Comparison of ENCODE assay signal across 24 mouse cellular contexts in the genomic region with DNA sequence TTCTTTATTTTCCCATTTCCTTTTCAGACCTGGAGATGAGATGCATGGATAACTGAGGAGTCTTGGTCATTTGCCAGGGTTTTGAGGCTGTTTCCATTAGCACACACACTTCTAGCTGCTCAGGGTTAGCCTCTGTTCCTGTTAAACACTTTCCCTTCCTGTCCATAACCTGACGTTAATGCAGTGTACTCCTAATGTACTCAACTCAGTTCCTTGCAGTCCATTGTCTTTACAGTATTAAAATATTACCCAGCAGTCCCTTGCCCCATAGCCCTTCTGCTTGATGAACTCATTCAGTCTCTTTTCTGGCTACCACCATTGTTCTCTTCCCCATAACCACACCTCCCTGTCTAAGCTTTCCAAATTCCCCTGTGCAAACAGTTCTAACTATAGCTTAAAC.
DNase-seq lines count a peak whose midpoint lies in the region; ATAC-seq lines count a peak whose summit lies in the region.
"Had no signal": no experiment of that assay in that cellular context is flagged by ENCODE, and none has a peak within 500 bp of the region (broad histone marks: within the 10 kb centered on the region; RNA-seq: fewer than 3 reads in every experiment).

No protein-coding gene starts in this region.

- no peaks in the 10 kb centered on the region for H3K9me3 ChIP-seq in embryonic facial prominence, embryonic 14.5 days (ENCODE audit: control insufficient read depth, low read length)
- H3K9me3 ChIP-seq in embryonic facial prominence, embryonic 10.5 days: no peaks in the 10 kb centered on the region
- H3K9me3 ChIP-seq in intestine, embryonic 16.5 days (ENCODE audit: control insufficient read depth, low read length): no peaks in the 10 kb centered on the region
- no peaks in the 10 kb centered on the region for H3K9me3 ChIP-seq in intestine, embryonic 15.5 days
- no peaks in the 10 kb centered on the region for H3K9me3 ChIP-seq in lung, embryonic 16.5 days (ENCODE audit: control insufficient read depth, low read length)
- H3K9me3 ChIP-seq: embryonic facial prominence, embryonic 12.5 days; forebrain, embryonic 15.5 days; G1E; heart, embryonic 10.5 days; heart, embryonic 15.5 days; hindbrain, embryonic 10.5 days had no signal

- H3K9ac ChIP-seq in embryonic facial prominence, embryonic 14.5 days (ENCODE audit: low read depth, low read length): no peak overlapping the region
- no peak overlapping the region for H3K9ac ChIP-seq in intestine, embryonic 16.5 days (ENCODE audit: low read depth, low read length)
- H3K9ac ChIP-seq in intestine, embryonic 15.5 days: no peak overlapping the region
- H3K9ac ChIP-seq in lung, embryonic 16.5 days (ENCODE audit: low read length): no peak overlapping the region
- H3K9ac ChIP-seq: embryonic facial prominence, embryonic 12.5 days; forebrain, embryonic 15.5 days; heart, embryonic 15.5 days; hindbrain, embryonic 14.5 days had no signal

- no peaks in the 10 kb centered on the region for H3K27me3 ChIP-seq in embryonic facial prominence, embryonic 14.5 days (replicated peaks; ENCODE audit: control insufficient read depth, insufficient read depth, low read length)
- no peaks in the 10 kb centered on the region for H3K27me3 ChIP-seq in embryonic facial prominence, embryonic 10.5 days (replicated peaks; ENCODE audit: low read depth, poor library complexity, severe bottlenecking)
- H3K27me3 ChIP-seq in intestine, embryonic 16.5 days (replicated peaks; ENCODE audit: control insufficient read depth, insufficient read depth, low read length): no peaks in the 10 kb centered on the region
- H3K27me3 ChIP-seq in intestine, embryonic 15.5 days (replicated peaks): no peaks in the 10 kb centered on the region
- H3K27me3 ChIP-seq in lung, embryonic 16.5 days (ENCODE audit: control insufficient read depth, insufficient read depth, low read depth, low read length): no peaks in the 10 kb centered on the region
- H3K27me3 ChIP-seq: embryonic facial prominence, embryonic 12.5 days; forebrain, embryonic 15.5 days; heart, embryonic 15.5 days had no signal

- H3K4me2 ChIP-seq in embryonic facial prominence, embryonic 14.5 days (ENCODE audit: low read depth, low read length): no peak overlapping the region
- H3K4me2 ChIP-seq in intestine, embryonic 16.5 days (ENCODE audit: low read depth, low read length): no peak overlapping the region
- H3K4me2 ChIP-seq in intestine, embryonic 15.5 days (replicated peaks): no peak overlapping the region
- H3K4me2 ChIP-seq in lung, embryonic 16.5 days (ENCODE audit: low read depth, low read length): no peak overlapping the region
- H3K4me2 ChIP-seq: embryonic facial prominence, embryonic 12.5 days; forebrain, embryonic 15.5 days; heart, embryonic 15.5 days; hindbrain, embryonic 14.5 days had no signal

- ATAC-seq in embryonic facial prominence, embryonic 14.5 days (ENCODE audit: low read depth): peak; percentile 50; the same call in 1 of the 2 replicates
- 0 out of 2 replicates have a peak, but pooled peaks have one; percentile 18 for ATAC-seq in intestine, embryonic 16.5 days
- no peak for ATAC-seq in intestine, embryonic 15.5 days
- ATAC-seq in lung, embryonic 16.5 days (ENCODE audit: low read depth): peak; percentile 65; the same call in 1 of the 2 replicates
- ATAC-seq: CD4-positive, CD25-positive, alpha-beta regulatory T cell, adult 4 months; forebrain, embryonic 15.5 days had no signal

- H3K27ac ChIP-seq in embryonic facial prominence, embryonic 14.5 days (replicated peaks; ENCODE audit: low read depth, low read length): no peak overlapping the region; the same call in 1 of the 2 replicates
- H3K27ac ChIP-seq in embryonic facial prominence, embryonic 10.5 days (replicated peaks): no peak overlapping the region
- H3K27ac ChIP-seq in intestine, embryonic 16.5 days (ENCODE audit: low read length): no peak overlapping the region
- H3K27ac ChIP-seq in intestine, embryonic 15.5 days: no peak overlapping the region
- no peak overlapping the region for H3K27ac ChIP-seq in lung, embryonic 16.5 days (ENCODE audit: low read length)
- H3K27ac ChIP-seq: embryonic facial prominence, embryonic 12.5 days; forebrain, embryonic 15.5 days; heart, embryonic 10.5 days; heart, embryonic 15.5 days; hindbrain, embryonic 10.5 days; hindbrain, embryonic 14.5 days had no signal

- peak; percentile 67 for DNase-seq in embryonic facial prominence, embryonic 14.5 days (ENCODE audit: low spot score)
- no peak for DNase-seq in embryonic facial prominence, embryonic 10.5 days (ENCODE audit: low spot score)
- no peak for DNase-seq in lung, postnatal 25 days (ENCODE audit: low spot score)
- DNase-seq in ovary, postnatal 14 days (ENCODE audit: low spot score): no peak
- DNase-seq: adrenal gland, adult 8-10 months; adrenal gland, postnatal 36 days; B cell, adult 2 months; cerebellum, adult 11 months; cerebellum, adult 8-10 months; cerebellum, postnatal 14 days; embryo, embryonic 11 days; gastrocnemius, postnatal 10 days; heart, adult 18-20 months had no signal

- no peak overlapping the region for H3K4me3 ChIP-seq in embryonic facial prominence, embryonic 14.5 days (ENCODE audit: low read depth, low read length)
- H3K4me3 ChIP-seq in embryonic facial prominence, embryonic 10.5 days: no peak overlapping the region
- H3K4me3 ChIP-seq in intestine, embryonic 16.5 days (ENCODE audit: low read length): no peak overlapping the region
- no peak overlapping the region for H3K4me3 ChIP-seq in intestine, embryonic 15.5 days (replicated peaks)
- H3K4me3 ChIP-seq in lung, embryonic 16.5 days (ENCODE audit: low read length): no peak overlapping the region
- H3K4me3 ChIP-seq: embryonic facial prominence, embryonic 12.5 days; forebrain, embryonic 15.5 days; heart, embryonic 10.5 days; heart, embryonic 15.5 days; hindbrain, embryonic 10.5 days had no signal

- WGBS in embryonic facial prominence, embryonic 14.5 days: 48% methylated on average over 1 of the region's 1 CpGs
- 82% methylated on average over 1 of the region's 1 CpGs for WGBS in embryonic facial prominence, embryonic 10.5 days
- 42% methylated on average over 1 of the region's 1 CpGs for WGBS in intestine, embryonic 16.5 days
- WGBS in intestine, embryonic 15.5 days: 59% methylated on average over 1 of the region's 1 CpGs
- 20% methylated on average over 1 of the region's 1 CpGs for WGBS in lung, embryonic 16.5 days

- H3K4me1 ChIP-seq in embryonic facial prominence, embryonic 14.5 days (ENCODE audit: control insufficient read depth, insufficient read depth, low read length): no peaks in the 10 kb centered on the region; the same call in 1 of the 2 replicates
- H3K4me1 ChIP-seq in embryonic facial prominence, embryonic 10.5 days: no peaks in the 10 kb centered on the region
- no peaks in the 10 kb centered on the region for H3K4me1 ChIP-seq in intestine, embryonic 16.5 days (ENCODE audit: control insufficient read depth, insufficient read depth, low read length)
- no peaks in the 10 kb centered on the region for H3K4me1 ChIP-seq in intestine, embryonic 15.5 days (replicated peaks)
- peaks cover 2% of the 10 kb centered on the region; the same call in 1 of the 2 replicates for H3K4me1 ChIP-seq in lung, embryonic 16.5 days (replicated peaks; ENCODE audit: control insufficient read depth, insufficient read depth, low read length)
- H3K4me1 ChIP-seq: embryonic facial prominence, embryonic 12.5 days; forebrain, embryonic 15.5 days; heart, embryonic 10.5 days; heart, embryonic 15.5 days; hindbrain, embryonic 10.5 days had no signal

- H3K36me3 ChIP-seq in embryonic facial prominence, embryonic 14.5 days (ENCODE audit: control insufficient read depth, insufficient read depth, low read length): no peaks in the 10 kb centered on the region
- H3K36me3 ChIP-seq in embryonic facial prominence, embryonic 10.5 days (replicated peaks): no peaks in the 10 kb centered on the region
- H3K36me3 ChIP-seq in intestine, embryonic 16.5 days (ENCODE audit: control insufficient read depth, insufficient read depth, low read length): no peaks in the 10 kb centered on the region
- H3K36me3 ChIP-seq in intestine, embryonic 15.5 days: no peaks in the 10 kb centered on the region
- no peaks in the 10 kb centered on the region for H3K36me3 ChIP-seq in lung, embryonic 16.5 days (ENCODE audit: control insufficient read depth, insufficient read depth, low read length)
- H3K36me3 ChIP-seq: embryonic facial prominence, embryonic 12.5 days; forebrain, embryonic 15.5 days; G1E; heart, embryonic 10.5 days; heart, embryonic 15.5 days; hindbrain, embryonic 10.5 days had no signal
